Mouse (Mus musculus) megakaryocyte, embryonic 14.5 days (primary cell): ENCODE measurements around the gene Zzz3.

ENCODE experiments used
- FLI1 ChIP-seq: IDR thresholded peaks from 2 replicates; pipeline ENCODE4 v1.6.1; 2012; ENCODE audit warnings: low read length, inconsistent platforms, mixed read lengths
- GATA1 ChIP-seq: IDR thresholded peaks from 3 replicates; pipeline ENCODE4 v1.6.1; 2012; ENCODE audit warnings: mixed read lengths, low read length, inconsistent platforms, borderline replicate concordance

- TF ChIP-seq GATA1 (no peak), FLI1 (no peak)
Measured at GRCm38 (mm10) chr3:152356751-152357150, 38.5 kb upstream of the Zzz3 start.
